Mouse (Mus musculus) liver, embryonic 14 days (tissue): ENCODE data around the gene Atp11c. TPM values are rescaled to one million over a fixed set of nuclear protein-coding genes. Genes with fewer than 3 reads are reported as not detected.

Source experiments
- polyA plus RNA-seq: library from polyadenylated mRNA; depleted of rRNA; stranded (reverse); fragments of >200 nt; gene quantifications from 2 replicates; pipeline ENCODE4 v1.2.3, GENCODE M21; 2012; rRNA removed

The Atp11c gene
- polyA plus RNA-seq: 3.6 and 4.4 TPM in 2 replicates

GRCm38 (mm10) chrX:60592598-60592997 is at the start of gene Atp11c:
Gene Atp11c (minus strand): TSS chrX:60592698.

DNA sequence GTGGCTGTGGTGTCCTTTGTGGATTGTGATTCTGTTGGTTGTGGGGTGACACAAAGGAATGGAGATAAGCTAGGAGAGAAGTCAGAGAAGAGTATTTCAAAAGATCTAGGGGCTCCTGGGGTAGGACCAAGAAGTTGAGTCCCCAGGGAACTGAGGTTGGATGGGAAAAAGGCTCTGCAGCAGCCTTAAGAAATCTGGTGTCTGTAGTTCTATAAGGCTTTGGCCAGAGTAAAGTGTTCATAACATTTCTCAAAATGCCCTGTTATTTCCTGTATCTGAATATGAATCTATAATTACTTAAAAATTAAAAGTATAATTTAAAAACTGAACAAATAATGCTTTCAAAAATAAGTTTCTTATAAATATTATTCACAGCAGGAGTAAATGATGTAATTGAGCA is 53.3 kb downstream of the Atp11c start, which contains the start of gene Gm7073:
Gene Gm7073, minus strand, starts transcription at position 101 of the 400 bp plus-strand sequence.

DNA sequence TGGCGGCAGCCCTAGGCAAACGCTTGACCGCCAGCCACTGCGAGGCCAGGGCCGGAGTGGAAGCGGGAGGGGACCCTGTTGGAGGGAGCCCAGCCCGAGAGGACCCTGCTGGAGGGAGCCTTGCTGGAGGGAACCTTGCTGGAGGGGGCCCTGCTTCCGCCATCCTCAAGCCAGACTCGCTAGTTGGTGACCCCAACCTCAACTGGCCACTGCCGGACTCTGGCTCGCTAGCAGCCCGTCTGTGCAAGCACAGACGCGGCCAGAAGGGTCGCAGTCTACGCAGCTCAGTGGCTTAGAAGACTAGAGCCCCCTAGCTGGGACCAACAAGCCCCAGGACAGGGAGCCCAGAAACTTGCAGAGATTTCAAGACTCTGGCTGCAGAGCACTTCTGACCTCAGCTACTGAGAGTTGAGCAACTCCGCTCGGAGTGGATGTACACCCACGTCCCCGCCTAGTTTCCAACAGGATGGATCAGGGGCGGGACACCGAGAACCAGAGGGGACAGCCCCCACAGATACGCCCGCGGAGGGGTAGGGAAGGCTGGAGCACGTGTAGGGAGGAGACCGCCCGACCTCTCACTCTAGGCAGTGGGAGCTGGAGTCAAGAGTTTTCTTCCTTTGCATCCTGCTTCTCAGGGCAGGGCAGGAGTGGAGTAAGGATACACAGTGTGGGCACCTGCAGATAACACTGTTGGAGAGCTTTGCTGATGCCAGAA is 413.6 kb downstream of the Atp11c start, which contains the start of gene Mcf2:
Gene Mcf2, minus strand, starts transcription at position 346 of the 715 bp plus-strand sequence.

Other genes with a start within 250 kb of the Atp11c start
- not detected in 2 replicates for gene Gm7073, start 53.4 kb downstream of the Atp11c start, polyA plus RNA-seq